Mouse (Mus musculus) megakaryocyte, adult 5-6 weeks (primary cell): ENCODE data around the gene Boc. TPM values are rescaled to one million over a fixed set of nuclear protein-coding genes. Genes with fewer than 3 reads are reported as not detected.

Experiments
- total RNA-seq, 2 experiments: library from RNA; stranded (forward) in 1 of 2; stranded (reverse) in 1 of 2; fragments of 153-499, 151-499 nt in 1 of 2; fragments of 221-1000, 200-1000 nt in 1 of 2; gene quantifications; 2 replicates each; pipeline versions ENCODE4 v1.2.3 to v1.2.4; 2015 to 2017

The Boc gene
- total RNA-seq, 2 experiments from 2014 or later, result 0.07 TPM; not detected in 1

Other genes starting within 250 kb of the Boc start
- gene Sidt1, start 225.7 kb downstream of the Boc start, total RNA-seq (2015), result 0.07 and 1.5 TPM in 2 replicates
- 0.29 and 0.73 TPM in 2 replicates for gene Sidt1, start 225.7 kb downstream of the Boc start, total RNA-seq (2017)
- gene Spice1, start 211.8 kb downstream of the Boc start, total RNA-seq (2015), result 14.8 and 17.9 TPM in 2 replicates
- 12.7 and 23.5 TPM in 2 replicates for gene Spice1, start 211.8 kb downstream of the Boc start, total RNA-seq (2017)
- gene Cfap44, start 164.1 kb downstream of the Boc start, total RNA-seq (2015), result not detected in 2 replicates
- gene Cfap44, start 164.1 kb downstream of the Boc start, total RNA-seq (2017), result 0.07 TPM in 1 of 2 replicates, not detected in the other
- gene Nepro, start 165.4 kb upstream of the Boc start, total RNA-seq (2015), result 8.6 and 11.2 TPM in 2 replicates
- gene Nepro, start 165.4 kb upstream of the Boc start, total RNA-seq (2017), result 13.4 and 15.1 TPM in 2 replicates
- gene Gtpbp8, start 187.5 kb upstream of the Boc start, total RNA-seq (2015), result 5.8 and 17.2 TPM in 2 replicates
- 11.1 and 13.2 TPM in 2 replicates for gene Gtpbp8, start 187.5 kb upstream of the Boc start, total RNA-seq (2017)
- 29.0 and 36.0 TPM in 2 replicates for gene Cd200r1, start 206.8 kb upstream of the Boc start, total RNA-seq (2015)
- gene Cd200r1, start 206.8 kb upstream of the Boc start, total RNA-seq (2017), result 16.3 and 18.5 TPM in 2 replicates